Mouse (Mus musculus): ENCODE data around the gene Usp36.
"Not testable (repeated sequence)": the region's sequence is repeated elsewhere in the genome, so short reads cannot be mapped to it uniquely, and the experiment has no call there.

The Usp36 gene

DNA sequence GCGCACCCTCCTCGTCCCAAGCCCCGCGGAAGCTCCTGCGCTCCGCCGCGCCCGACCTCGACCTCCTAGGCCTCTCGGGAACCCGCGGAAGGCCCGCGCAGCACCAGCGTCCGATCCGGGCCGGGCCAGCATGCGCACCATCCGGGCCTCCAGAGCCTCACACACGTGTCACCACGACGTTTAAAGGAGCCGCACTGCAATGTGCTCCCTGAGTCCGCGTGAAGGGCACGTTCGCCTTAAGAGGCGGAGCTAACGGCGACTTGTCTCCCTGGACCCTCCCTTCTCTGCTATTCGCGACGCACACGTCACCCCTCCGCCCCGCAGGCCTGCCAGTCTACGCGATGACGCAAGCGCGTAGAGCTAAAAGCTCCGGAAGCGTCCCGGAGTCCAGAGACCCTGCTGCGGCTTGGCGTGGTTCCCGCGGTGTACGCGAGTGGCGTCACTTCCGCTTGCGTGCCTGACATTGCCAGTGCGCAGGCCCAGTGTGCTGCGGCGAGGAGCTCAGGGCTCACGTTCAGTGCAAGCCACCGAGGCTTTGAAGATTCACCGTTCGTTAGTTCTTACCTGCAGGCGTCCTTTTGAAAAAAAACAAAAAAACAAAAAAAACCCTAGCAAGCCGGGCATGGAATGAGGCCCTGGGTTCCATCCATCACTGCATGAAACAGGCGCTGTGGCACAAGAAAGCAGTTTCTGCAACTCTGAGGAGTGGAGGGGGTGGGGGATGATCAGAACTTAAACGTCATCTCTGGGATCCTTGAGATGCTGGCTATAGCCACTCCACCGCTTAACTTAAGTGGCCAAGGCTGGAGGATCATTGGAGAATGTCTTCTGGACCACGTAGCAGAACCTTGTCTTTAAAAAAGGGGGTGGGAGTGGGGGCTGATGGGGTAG is at the start of gene Usp36:
Gene Usp36 (minus strand): TSS at position 246 of the 891 bp plus-strand sequence.
- in situ Hi-C loops (cut with MboI, MseI) = loop anchor here (5.0 kb wide), 1 partner anchor 48 kb away; no protein-coding TSS in a partner anchor

DNA sequence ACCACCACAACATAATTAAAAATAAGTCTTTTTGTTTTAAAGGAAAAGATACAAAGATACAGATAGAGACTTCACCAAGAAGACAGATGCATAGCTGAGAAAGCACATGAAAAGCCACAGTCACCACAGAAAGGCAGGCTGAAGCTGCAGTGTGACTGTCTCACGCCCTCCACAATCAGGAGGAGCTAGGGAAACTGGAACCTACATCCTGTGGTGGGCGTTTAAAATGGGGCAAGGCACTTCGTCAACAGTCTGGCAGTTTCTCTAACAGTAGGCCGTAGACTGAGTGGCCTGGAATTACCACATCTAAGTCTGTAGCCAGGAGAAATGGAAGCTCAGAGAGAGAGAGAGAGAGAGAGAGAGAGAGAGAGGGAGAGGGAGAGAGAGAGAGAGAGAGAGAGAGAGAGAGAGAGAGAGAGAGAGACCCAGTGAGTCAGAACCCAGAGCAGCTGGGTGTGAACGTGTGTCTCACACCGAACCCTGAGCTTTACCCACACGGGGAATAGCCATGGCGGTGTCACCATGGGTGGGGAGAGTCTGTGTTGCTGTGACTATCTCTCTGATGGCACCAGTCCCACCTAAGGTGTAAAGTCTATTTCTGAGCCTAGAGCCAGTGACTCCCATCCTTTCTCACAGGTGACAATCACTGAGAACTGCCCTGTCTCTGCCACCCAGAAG is 47.6 kb upstream of the Usp36 start:
- in situ Hi-C loops (cut with MboI, MseI) = no loop called here

DNA sequence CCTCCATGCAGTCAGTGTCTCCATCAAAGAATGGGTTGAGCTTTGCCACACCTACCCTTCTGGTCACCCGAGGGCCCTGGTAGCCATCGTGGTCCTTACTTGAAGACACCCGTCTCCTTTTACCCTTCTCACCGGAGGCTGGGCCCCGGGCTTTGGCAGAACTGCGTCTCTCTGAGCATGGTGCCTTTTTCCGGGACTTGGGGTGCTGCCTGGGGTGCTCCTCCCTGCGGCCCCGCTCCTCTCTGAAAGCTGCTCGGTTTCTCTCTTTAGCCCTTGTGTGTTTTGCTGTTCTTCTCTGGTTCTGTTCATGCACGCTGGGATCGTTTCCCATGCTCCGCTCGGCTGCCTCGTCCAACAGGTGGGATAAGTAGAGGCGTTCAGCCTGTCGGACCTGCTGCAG is 43.4 kb upstream of the Usp36 start:
- in situ Hi-C loops (cut with MboI, MseI) = no loop called here

- in situ Hi-C loops (cut with MboI, MseI) = no loop called here
Measured at GRCm38 (mm10) chr11:118332376-118332775, 42.3 kb upstream of the Usp36 start.

DNA sequence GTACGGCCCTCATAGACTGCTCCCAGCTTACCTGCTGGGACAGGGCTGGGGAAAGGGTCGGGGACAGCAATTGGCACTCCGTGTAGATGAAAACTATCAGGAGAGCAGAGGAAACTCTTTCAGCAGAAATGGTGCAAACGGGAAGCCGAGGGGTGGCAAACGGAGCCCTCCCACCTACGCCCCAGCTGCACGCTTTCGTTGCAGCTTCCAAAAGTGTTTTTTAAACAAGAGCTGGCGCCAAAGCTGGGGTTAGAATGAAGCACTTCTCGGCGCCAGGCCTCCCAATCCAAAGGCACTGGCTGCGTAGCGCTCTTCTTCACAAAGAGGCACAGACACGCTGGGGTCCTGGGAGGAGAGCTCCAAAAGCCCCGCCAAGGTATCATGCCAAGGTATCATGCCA is 40.7 kb upstream of the Usp36 start:
- in situ Hi-C loops (cut with MboI, MseI) = no loop called here

DNA sequence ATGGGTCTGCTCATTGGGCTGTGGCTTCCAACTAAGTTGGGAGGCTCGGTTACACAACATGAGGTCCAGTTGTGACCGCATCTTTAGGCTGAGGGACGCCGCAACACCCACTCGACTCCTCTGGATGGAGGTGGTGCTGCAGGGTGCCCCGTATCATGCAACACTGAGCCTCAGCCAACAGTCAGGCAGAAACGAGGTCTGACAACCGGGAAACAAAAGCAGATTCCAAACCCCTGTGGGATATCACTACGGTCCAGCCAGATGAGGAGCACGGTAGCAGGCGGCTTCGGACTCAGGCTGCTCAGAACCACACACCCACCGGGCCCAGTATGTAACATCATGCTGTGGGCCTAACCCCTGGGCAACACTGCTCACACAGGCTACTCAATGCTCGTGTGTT is 40.3 kb upstream of the Usp36 start:
- in situ Hi-C loops (cut with MboI, MseI) = no loop called here

- in situ Hi-C loops (cut with MboI, MseI) = loop anchor here (10.0 kb wide), 1 partner anchor 46 kb away; no protein-coding TSS in a partner anchor
Measured at GRCm38 (mm10) chr11:118328947-118329346, 38.9 kb upstream of the Usp36 start.

GRCm38 (mm10) chr11:118328511-118328910 is 38.5 kb upstream of the Usp36 start:
- in situ Hi-C loops (cut with MboI, MseI) = loop anchor here (10.0 kb wide), 1 partner anchor 46 kb away; no protein-coding TSS in a partner anchor

GRCm38 (mm10) chr11:118326991-118327971 is 37.2 kb upstream of the Usp36 start:
- in situ Hi-C loops (cut with MboI, MseI) = loop anchor here (10.0 kb wide), 1 partner anchor 48 kb away; no protein-coding TSS in a partner anchor

- in situ Hi-C loops (cut with MboI, MseI) = loop anchor here (10.0 kb wide), 1 partner anchor 48 kb away; no protein-coding TSS in a partner anchor
Measured at GRCm38 (mm10) chr11:118326491-118326890, 36.4 kb upstream of the Usp36 start.

DNA sequence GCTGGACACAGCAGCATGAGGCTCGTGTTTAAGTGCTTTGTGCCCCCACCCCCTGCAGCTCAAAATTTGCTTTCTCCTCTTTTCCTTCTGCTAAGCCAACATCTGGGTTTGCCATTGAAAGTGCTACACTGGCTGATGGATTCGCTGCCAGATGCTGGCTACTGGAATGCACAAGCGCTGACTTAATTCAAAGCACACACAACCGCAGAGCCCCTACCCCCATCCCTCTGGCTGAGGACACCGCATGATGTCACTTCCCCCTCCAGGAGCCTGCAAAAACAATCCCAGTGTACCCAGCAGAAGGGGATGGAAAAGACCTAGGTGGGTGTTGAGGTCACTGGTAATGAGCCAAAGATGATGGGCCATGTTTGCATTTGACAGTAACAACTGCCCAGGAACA is 34.5 kb upstream of the Usp36 start:
- in situ Hi-C loops (cut with MboI, MseI) = loop anchor here (10.0 kb wide), 1 partner anchor 50 kb away; no protein-coding TSS in a partner anchor

GRCm38 (mm10) chr11:118323974-118324373 is 33.9 kb upstream of the Usp36 start:
- in situ Hi-C loops (cut with MboI, MseI) = loop anchor here (10.0 kb wide), 1 partner anchor 51 kb away; no protein-coding TSS in a partner anchor

- in situ Hi-C loops (cut with MboI, MseI) = loop anchor here (10.0 kb wide), 1 partner anchor 52 kb away; no protein-coding TSS in a partner anchor
Measured at GRCm38 (mm10) chr11:118322647-118323046, 32.6 kb upstream of the Usp36 start.

GRCm38 (mm10) chr11:118321971-118322370 is 31.9 kb upstream of the Usp36 start:
- in situ Hi-C loops (cut with MboI, MseI) = loop anchor here (10.0 kb wide), 1 partner anchor 53 kb away; no protein-coding TSS in a partner anchor

- in situ Hi-C loops (cut with MboI, MseI) = loop anchor here (10.0 kb wide), 1 partner anchor 53 kb away; no protein-coding TSS in a partner anchor
Measured at GRCm38 (mm10) chr11:118321500-118321899, 31.5 kb upstream of the Usp36 start.

DNA sequence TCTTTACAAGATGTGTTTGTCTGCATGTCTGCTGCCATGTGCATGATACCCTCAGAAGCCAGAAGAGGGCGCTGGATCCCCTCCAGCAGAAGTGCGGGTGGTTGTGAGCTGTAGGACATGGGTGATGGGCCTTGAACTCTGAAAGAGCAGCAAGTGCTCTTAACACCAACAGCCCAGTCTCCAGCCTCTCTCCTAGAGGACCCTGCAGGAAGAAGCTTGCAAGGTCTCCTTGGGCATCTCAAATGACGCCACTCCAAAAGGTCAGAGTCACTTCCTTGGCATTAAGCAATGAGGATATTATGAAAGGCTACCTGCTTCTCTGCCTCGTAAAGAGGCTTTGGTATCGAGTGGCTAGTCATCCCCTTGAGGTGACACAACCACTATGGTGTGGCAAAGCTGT is 28.6 kb upstream of the Usp36 start:
- in situ Hi-C loops (cut with MboI, MseI) = no loop called here

DNA sequence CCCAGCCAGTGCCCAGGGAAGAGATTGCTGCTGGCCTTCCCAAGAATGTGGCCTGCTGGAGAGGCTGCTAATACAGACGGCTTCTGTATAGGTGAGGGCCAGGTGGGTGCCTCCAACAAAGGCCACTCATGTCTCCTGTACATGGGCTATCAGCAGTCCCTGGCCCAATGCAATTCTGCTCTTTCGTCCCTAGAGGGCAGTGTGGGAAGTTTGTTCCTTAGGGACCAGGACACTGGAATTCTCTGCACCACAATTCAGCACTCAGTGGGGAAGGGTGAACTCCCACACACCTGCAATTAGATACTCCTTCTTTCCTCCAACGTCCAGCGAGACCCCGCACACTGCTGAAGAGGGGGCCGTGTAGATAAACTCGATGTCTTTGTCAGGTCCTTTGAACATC is 27.1 kb upstream of the Usp36 start:
- in situ Hi-C loops (cut with MboI, MseI) = no loop called here

GRCm38 (mm10) chr11:118316231-118316806 is 26.3 kb upstream of the Usp36 start:
- in situ Hi-C loops (cut with MboI, MseI) = no loop called here

DNA sequence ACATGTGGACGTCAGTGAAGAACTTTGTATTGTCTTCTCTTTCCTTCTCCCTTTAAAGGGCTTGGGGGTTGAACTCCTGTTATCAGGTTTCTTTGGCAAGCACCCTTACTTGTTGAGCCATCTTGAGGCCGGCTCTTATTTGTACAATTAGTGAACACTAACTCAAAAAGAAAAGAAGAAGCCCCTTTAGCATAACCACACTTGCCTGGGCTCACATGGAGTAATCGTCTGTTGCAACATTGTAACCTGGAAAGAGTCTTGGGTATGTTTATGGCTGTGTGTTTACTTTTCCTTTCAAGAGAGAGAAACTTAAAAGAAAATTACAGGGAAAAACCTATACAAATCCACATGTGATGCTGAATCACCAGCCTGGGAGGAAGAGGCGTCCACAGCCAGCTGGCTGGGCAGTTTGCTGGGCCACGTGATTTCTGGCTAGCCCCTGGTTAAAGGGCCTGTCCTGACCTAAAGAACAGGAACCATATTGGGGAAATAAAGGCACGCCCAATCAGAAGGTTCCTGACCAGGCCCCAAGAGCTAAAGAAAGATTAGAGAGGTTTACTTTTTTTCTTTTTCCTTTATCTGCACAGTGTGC is 22.2 kb upstream of the Usp36 start:
- in situ Hi-C loops (cut with MboI, MseI) = no loop called here

DNA sequence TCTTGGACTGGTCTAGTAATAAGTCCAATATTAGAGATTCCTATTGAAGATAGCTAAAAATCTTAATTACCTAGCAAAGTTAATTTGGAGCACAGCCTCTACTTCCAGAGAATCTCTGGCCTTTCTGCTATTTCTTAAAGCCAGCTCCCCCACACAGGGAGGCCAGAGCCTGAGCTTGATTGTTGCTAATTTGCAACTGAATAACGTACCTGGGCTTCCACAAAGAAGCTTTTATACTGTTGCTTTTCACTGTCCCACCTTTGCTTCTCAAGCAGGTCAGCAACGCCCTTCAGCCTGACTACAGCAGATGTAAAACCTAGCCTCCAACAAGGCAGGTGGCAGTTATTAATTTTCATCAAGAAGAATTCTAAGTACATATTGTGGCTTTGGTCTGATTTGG is 17.9 kb upstream of the Usp36 start:
- in situ Hi-C loops (cut with MboI, MseI) = not testable (repeated sequence)
